Mouse (Mus musculus): ENCODE measurements around the gene Katnal1.

The Katnal1 gene

DNA sequence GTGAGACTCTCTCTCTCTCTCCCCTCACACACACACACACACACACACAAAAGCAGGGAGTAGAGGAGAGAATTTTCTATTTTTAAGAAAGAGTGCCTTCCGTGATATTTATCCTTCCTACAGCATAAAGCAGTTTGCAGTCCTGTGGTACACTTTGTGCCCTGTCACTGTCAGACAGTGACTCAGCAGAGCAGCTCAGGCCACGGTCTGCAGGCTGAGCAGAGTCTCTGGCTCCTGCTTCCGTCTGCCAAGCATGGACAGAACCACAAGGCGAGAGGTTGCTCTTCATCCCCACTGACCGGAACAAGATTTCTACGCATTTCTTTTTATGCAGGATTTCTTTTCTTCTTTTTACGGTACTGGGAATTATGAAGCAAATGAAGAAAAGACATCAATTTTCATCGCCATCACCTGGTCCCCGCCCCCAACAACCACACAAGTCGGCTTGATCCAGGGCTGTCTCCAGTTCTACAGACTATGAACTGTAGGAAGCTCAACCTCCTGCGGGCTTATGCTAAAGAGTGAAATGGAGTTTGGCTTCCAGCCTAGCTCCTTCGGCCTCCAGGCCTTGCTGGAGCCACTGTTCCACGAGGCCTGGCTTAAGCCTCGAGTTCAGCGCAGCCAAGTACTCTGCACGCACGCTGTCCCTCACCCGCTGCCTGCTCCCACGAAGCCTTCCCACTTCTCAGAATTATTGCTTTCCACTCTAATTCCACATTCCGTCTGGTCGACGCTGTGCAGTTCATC is 25.4 kb upstream of the Katnal1 start:
- 67% methylated on average over 22 of the region's 22 CpGs for WGBS

DNA sequence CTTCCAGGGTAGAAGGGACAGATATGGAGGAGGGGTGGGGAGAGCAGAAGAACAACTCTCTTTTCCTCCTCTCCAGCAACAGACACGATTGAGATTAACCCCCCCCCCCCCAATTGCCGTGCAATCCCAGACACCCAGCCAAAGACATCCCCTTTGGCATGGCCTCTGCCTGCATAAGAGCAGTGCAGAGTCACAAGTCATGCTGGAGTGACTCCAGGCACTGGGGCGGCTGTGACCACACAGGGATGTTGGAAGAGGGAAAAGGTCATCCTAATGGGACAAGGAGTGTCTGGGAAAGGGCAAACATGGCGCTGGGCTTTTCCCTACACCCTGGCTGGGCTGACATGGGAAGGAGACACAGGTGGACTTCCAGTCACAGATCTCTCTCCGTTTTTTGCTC is 24.0 kb upstream of the Katnal1 start:
- WGBS: 66% methylated on average over 5 of the region's 5 CpGs

DNA sequence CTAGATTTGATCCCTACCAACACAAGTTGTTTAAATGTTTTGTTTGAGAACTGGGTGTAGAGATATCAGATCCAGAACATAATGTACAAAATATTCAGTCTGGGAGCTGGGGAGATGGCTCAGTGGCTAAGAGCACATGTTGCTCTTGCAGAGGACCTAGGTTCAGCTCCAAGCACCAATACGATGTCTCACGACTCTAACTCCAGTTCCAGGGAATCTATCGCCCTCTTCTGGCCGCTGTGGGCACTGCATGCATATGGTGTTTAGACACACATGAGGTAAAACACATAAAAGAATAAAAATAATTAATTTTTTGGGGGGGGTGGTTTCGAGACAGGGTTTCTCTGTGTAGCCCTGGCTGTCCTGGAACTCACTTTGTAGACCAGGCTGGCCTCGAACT is 23.3 kb upstream of the Katnal1 start:
- WGBS: 53% methylated on average over 6 of the region's 6 CpGs

DNA sequence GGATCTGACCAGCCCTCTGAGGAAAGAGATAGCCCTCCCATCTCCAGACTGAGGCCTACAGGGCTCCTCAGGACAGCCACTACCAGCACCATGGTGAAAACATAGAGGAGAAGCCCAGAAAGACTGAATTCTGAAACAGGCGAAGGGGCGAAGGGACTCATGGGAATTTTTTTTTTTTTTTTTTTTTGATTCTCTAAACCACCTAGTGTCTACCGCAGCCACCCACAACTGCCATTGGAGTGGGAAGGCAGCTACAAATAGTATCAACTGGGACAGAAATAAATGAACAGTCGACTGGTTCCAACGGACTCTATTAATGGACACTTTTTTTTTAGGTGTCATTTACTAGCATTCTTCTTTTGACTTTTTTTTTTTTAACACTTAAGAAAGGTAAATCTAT is 22.2 kb upstream of the Katnal1 start:
- 46% methylated on average over 5 of the region's 5 CpGs for WGBS

DNA sequence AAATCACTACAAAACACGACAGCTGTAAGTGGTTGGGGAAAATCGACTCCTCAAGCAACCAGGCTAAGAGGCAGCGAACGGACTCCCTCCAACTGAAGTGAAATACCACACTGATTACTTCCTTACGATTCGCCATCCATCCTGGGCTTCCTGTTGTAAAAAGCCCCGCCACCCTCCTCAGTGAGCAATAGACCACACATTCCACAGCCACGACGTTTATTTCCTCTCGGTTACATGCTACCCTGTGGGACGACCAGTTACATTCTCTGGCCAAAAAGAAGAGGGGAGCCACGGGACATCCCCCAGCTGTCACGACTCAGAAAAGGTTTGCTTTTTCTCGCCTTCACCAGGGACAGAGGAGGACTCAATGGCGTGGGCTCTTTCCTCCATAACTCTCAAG is 20.9 kb upstream of the Katnal1 start:
- WGBS: 45% methylated on average over 15 of the region's 15 CpGs

DNA sequence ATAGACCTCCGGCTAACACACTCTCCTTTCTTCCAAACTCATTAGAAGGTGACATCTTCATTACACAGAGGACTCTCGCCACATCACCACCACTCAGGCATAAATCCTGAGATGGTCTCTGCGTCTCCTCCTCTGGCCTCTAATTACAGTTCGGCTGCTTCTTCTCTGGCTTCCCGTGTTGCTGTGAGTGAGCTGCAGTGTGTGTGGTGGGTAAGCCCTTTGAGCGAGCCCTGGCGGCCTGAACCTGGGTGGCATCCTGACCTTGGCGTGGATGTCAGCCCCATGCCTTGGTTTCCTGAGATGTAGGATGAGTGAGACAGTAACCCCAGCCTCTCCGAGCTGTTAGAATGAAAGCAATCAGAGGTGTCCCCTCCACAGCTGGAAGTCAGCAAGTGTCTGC is 19.5 kb upstream of the Katnal1 start:
- 80% methylated on average over 9 of the region's 9 CpGs for WGBS

DNA sequence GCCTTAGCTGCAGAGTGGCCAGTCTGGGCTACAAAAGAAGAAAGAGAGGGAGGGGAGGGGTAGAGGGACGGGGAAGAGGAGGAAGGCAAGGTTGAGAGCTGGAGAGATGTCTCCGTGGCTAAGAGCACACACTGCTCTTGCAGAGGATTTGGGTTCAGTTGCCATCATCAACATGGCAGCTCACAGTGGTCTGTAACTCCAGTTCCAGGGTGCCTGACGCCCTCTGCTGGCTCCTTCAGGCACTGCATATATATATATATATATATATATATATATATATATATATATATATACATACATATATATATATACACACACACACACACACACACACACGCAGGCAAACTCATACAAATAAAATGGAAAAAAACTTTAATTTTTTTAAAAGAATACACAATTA is 18.3 kb upstream of the Katnal1 start:
- WGBS: 69% methylated on average over 4 of the region's 4 CpGs

DNA sequence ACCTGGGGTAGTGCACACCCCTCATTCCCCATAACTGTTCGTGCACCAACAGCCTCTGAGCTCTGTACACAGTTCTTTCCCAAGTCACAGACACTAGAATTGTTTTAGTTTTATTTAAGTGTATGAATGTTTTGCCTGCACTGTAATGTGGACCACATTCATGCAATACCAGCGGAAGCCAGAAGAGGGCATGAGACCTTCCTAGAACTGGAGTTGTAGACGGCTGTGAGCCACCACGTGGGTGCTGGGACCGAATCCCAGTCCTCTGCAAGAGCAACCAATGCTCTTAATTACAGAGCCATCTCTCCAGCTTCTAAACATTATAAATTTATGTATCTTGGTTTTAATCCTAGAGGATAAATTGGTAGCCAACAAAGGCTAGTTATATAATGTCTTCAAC is 17.7 kb upstream of the Katnal1 start:
- 62% methylated on average over 5 of the region's 5 CpGs for WGBS

DNA sequence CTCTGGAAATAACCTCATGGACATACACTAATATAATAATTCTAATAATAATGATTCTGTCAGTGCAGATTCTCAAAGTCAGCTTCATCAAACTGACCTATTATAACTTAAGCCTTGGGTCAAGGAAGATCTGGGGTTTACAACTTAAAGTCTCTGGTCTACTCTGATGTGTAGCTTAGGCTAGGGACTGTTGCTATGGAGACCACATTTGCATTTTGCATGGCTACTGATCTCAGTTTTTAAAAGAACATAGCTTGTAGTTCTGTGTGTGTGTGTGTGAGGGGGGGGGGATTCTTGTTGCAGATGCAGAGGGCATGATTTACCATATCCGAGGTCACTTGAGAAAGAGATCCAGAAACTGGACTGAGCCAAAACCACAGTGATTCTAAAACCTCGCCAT is 16.6 kb upstream of the Katnal1 start:
- WGBS: 62% methylated on average over 2 of the region's 2 CpGs

DNA sequence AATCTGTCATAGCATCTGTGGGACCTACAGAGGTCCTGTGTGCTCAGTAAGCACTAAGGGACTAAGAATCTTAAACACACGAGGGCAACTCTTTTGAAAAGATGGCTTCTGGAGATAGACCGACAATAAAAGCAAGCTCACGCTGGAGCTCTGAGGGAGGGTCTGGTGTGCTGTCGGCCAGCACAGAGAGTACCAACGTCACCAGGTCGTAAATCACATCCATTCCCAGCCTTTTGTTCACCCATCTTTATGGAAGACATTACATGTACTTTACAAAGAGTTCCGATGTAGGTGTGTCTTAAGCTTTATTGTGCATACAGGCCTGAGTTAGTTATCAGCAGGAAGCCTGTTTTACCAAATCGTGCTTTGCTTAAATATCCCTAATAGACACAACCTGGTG is 14.9 kb upstream of the Katnal1 start:
- WGBS: 79% methylated on average over 8 of the region's 8 CpGs

DNA sequence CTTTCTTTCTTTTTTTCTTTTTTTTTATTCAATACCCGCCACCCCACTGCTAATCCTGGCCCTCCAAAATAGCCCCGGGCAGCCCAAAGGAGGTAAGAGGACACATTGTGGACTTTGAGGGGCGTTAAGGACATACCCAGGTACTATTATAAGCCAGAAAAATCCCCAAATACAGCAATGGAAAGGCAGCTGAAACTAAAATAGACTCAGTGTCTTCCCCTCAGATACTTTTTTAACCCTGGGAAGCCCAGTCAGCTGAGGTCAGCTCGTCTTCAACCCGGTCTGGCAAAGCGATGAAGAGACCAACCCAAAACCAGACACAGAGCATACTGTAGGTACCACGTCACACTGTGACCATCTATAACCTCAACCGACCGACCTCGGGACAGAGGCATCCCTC is 14.3 kb upstream of the Katnal1 start:
- WGBS: 79% methylated on average over 10 of the region's 10 CpGs

DNA sequence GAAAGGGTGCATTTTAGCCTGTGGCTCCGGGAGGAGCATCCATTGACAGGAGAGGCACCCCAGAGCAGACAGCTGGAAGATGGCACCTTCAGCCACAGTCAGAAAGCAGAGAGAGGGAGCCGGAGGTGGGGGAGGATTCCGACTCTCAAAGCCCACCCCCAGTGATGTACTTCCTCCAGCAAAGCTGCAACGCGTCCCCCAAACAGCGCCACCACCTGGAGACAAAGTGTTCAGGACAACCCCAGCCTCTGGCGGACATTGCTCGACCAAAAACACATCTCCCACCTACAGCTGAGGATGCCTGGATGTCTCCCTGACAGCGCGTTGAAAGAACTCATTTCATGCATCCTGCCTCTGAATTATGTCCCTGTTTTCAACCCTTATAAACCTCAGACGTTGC is 13.8 kb upstream of the Katnal1 start:
- WGBS: 58% methylated on average over 11 of the region's 11 CpGs

DNA sequence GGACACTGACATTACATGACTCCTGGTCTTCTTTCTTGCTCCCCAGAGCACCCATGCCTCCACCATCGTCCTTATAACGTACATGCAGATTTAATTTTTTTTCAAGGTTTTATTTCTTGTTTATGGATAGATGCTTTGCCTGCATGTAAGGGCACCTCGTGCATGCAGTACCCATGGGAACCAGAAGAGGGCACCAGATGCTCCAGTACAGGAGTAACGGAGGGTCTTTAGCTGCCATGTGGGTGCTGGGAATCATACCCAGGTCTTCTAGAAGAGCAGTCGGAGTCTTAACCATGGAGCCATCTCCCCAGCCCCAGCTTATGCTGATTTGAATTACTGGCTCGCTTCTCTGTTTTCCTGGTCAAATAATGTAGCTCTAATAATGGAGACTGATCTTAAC is 13.2 kb upstream of the Katnal1 start:
- 94% methylated on average over 6 of the region's 6 CpGs for WGBS

DNA sequence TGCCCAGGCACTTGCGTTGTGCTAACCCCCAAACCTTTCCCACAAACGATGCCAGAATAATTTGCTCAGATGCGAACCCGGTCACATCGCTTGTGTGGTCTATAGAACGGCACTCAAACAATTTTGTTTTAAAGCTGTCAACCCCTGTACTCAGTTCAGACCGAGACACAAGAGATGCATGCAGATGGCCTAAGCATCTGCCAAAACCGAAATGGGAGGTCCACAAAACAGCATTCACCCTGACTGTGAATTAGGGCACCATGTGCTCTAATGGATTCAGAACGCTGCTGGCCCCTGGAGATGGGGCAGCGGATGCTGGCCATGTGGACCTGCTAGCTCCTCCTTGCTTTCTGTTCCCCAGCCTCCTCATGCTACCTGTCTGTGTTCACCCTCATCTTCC is 12.7 kb upstream of the Katnal1 start:
- 70% methylated on average over 10 of the region's 10 CpGs for WGBS

DNA sequence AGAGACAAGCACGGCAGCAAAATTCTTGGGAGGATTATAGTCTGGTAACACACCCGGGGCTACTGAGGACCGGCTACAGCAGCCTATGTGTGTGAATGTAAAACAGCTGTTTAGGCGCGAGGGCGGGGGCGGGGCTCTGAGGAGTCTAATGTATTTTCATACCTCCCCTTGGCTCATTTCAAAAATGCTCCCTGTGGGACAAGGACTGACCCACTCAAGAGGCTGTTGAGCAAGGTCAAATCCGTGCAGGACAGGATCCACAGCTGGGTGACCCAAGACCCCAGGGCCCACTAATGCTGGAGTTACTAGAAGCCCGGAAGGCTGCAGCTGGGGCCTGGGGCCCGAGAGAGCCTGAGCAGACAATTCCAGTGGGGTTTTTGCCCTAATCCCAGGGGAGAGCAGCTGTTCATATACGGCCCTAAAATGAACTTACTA is 10.8 kb upstream of the Katnal1 start:
- 75% methylated on average over 11 of the region's 11 CpGs for WGBS

DNA sequence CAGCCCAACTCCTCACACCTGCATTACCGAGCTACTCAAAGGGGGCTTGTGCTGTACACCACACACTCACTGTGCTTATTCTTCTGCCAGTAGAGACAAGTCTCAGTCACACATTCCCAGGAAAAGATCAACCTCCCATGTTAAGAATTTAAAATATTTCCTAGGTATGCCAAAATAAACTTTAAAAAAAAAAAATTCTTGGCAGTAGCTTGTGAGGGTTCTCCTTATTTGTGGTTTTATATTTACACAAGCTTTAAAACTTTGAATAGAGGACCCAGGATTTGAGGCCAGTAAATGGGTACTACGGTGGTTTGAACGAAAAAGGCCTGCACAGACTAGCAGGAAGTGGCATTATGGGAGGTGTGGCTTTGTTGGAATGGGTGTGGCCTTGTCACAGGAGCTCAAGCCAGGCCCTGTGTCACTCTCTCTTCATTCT is 7.4 kb upstream of the Katnal1 start:
- 54% methylated on average over 3 of the region's 3 CpGs for WGBS

DNA sequence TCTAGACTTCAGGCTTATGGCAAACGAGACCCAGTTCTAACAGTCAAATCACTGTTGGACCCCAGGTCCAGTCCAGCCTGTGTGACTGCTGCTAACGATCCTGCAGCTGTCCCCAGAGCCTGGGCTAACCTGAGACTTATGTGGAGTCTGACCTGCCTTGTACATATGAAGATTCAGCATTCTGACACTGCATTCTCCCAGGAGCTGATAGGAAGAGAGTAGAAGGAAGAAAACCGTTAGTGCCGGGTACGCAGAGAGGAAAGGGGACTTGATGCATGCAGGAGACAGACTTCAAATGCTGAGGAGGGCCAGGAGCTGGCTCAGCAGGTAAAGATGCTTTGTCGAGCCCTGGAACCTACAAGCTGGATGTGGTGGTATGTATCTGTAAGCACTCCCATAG is 6.8 kb upstream of the Katnal1 start:
- 91% methylated on average over 6 of the region's 6 CpGs for WGBS

DNA sequence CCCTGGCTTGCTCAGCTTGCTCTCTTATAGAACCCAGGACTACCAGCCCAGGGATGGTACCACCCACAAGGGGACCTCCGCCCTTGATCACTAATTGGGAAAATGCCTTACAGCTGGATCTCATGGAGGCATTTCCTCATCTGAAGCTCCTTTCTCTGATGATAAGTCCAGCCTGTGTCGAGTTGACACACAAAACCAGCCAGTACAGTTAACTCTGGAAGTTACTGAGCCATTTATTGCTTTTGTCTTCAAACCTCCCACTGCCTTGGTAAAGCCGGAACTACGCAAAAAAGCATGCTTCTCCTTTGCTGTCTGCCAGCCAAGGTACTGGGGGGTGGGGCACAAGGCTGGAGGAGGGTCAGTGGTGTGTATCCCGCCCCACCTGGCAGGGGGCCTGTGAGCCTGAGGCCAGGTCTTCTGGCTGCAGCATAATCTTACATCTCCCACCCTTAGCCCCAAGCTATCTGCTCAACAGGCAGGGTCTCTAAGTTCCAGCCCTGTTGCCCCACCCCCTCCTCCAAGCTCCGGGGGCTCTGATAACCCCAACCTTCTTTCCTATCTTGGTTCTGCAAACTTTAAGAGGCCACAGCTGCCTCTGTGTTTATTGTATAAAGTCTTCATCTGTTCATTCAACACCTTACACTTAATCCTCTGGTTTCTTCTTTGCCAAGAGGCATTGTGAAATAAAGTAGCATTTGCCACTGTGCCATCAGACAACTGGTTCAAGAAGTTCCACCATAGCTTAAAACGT is 6.1 kb upstream of the Katnal1 start:
- WGBS: 54% methylated on average over 7 of the region's 7 CpGs

DNA sequence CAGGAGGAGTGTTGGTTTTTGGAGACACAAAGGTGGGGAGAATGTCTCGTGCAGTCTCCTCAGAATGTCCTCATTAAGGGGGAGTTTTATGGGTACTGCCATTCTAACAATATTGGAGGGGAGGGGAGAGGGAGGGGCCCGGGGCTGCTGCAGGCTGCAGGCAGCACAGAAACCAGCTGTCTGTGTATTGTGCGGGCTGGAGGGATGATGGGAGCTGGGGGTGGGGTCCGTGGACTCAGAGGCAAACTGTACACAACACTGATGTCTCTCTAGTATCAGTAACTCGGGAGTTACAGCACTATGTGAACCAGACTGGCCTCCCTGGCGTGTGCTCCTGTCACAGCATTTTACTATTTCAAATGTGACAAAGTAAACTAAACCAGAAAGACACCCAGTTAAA is 5.3 kb upstream of the Katnal1 start:
- 66% methylated on average over 6 of the region's 6 CpGs for WGBS

DNA sequence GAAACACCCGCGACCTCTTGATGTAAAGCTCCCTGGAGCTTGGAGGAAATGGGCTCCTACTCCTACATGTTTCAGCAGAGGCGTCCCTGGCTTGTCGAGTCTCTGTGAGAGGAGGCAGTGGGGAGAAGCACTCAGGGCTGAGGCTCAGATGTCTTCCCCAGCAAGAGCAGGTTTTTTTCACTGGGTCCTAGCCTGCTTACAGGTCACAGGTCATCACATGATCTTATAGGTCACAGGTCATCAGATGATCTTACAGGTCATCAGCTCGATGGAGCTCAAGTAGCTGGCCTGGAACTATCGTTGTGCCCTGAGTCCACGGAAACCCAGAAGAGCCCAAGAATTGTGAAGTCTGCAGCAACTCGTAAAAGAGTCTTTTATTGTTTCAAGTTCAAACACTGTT is 4.6 kb upstream of the Katnal1 start:
- WGBS: 68% methylated on average over 8 of the region's 8 CpGs

DNA sequence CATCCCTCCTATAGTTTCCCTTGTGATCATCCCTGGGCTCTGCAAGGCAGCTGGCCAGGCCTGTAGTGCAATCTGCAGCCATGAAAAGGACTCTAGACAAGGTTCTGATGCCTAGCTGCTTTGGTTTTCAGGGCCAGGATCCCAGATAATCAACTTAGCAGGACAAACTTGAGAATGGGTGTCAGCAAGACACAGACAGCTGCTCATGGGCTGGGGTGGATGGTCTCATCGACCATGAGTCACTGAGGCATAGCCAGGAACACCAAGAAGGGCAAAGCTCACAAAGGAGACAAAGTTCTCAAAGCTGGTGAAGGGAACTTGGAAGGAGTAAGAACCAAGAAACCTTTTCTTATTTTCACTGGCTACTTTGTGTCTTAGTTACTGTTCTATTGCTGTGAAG is 2.2 kb upstream of the Katnal1 start:
- 97% methylated on average over 1 of the region's 1 CpGs for WGBS

DNA sequence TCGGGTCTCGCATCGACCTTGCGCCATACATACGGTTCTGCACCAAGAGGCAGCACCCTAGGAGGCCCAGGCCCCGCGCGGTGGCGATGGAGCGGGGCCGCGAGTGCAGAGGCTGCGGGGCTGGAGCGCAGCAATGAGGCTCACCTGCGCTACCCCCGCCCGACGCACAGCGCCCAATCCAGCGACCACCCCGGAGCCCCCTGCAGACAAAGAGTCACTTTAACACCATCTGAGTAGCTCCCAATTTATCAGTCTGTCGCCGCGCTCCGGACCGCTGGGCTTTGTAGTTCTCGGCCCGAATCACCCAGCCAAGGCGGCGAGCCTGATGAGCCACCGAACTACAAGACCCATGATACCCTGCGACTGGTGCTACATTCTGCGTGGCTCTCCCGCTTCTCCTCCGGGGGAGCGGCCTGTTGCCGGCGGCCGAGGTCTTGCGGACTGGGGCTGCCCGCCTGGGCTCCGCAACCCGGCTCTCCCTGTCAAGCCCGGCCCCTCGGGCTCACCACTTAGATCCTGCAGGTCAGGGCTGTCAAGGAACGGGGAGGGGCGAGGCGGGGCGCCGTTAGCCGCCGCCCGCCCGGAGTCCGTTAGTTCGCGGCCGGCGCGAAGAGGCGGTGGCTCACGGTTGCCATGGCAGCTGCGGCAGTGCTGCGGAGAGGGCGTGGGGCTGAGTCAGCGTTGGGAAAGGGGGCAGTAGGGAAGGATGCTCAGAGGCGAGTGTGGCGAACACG is 571 bp downstream of the Katnal1 start:
- under 1% methylated on average over 69 of the region's 69 CpGs for WGBS

DNA sequence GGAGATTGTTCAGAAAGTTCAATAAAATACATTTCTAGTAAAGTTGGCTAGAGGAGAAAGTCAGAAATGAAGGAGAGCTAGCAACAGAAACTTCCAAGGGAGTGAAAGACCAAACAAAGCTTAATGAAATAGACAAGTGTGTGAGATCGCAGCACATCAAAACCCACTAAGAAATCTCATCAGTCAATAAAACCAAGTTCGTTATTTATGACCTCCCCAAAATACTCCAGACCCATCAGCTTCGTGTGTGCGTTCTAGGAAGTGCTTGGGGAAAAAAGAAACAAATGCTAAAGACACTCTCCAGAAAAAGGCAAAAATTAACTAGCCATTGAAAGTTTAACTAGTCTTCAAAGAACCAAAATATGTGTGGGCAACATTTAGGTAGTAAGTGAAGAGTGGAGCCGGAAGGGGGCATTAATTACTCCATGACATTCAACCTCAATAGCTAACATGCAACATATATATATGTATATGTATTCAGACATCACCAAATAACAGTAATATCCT is 1.4 kb downstream of the Katnal1 start:
- 21% methylated on average over 5 of the region's 5 CpGs for WGBS

Measured in cerebral cortex, adult 2 months (tissue).